Mouse (Mus musculus) midbrain, embryonic 15.5 days (tissue): ENCODE measurements around the gene Mterf2. TPM values are rescaled to one million over a fixed set of nuclear protein-coding genes. Genes with fewer than 3 reads are reported as not detected.
A peak's percentile ranks its signal among the peaks of the same experiment; 100 is the strongest.

Experiments used
- ATAC-seq: fragments of 200-750 bp; cut with Nextera tagmentation; replicated peaks from 2 replicates; pipeline ENCODE4 v1.8.0; 2017; ENCODE audit warnings: moderate TSS enrichment
- H3K27ac ChIP-seq: fragments of 300-500 bp; sonication (generic); 2 replicates; pipeline ENCODE4 v1.5.1; 2015; ENCODE audit warnings: mild to moderate bottlenecking, inconsistent platforms
- H3K27me3 ChIP-seq: fragments of 300-500 bp; sonication (generic); replicated peaks from 2 replicates; pipeline ENCODE4 v1.6.1; 2015; ENCODE audit warnings: inconsistent platforms
- H3K36me3 ChIP-seq: fragments of 300-500 bp; sonication (generic); replicated peaks from 2 replicates; pipeline ENCODE4 v1.6.1; 2015; ENCODE audit warnings: inconsistent platforms
- H3K4me1 ChIP-seq: fragments of 300-500 bp; sonication (generic); 2 replicates; pipeline ENCODE4 v1.6.1; 2015; ENCODE audit warnings: inconsistent platforms
- H3K4me2 ChIP-seq: fragments of 300-500 bp; sonication (generic); 2 replicates; pipeline ENCODE4 v1.6.1; 2015; ENCODE audit warnings: inconsistent platforms, mild to moderate bottlenecking, moderate library complexity
- H3K4me3 ChIP-seq: fragments of 300-500 bp; sonication (generic); 2 replicates; pipeline ENCODE4 v1.5.1; 2015; ENCODE audit warnings: mild to moderate bottlenecking, inconsistent platforms
- H3K9ac ChIP-seq: fragments of 300-500 bp; sonication (generic); 2 replicates; pipeline ENCODE4 v1.6.1; 2015; ENCODE audit warnings: mild to moderate bottlenecking, inconsistent platforms
- H3K9me3 ChIP-seq: fragments of 300-500 bp; sonication (generic); 2 replicates; pipeline ENCODE4 v1.6.1; 2016; ENCODE audit warnings: inconsistent platforms
- WGBS: fragments of 180-500 bp; shearing (Covaris S2); methylation state at CpG from one replicate; pipeline ENCODE4 v1.1.7; 2015; ENCODE audit warnings: mixed read lengths; 5-methylcytosine and 5-hydroxymethylcytosine counted together
- polyA plus RNA-seq: library from polyadenylated mRNA; unstranded; fragments of >200 nt; fragmentation: Nextera tagmentation; extraction: Ambion mirVana; gene quantifications from 2 replicates; pipeline ENCODE4 v1.2.1, GENCODE M21; 2015

Gene Mterf2
- polyA plus RNA-seq = 27.0 and 27.9 TPM in 2 replicates

GRCm38 (mm10) chr10:85127395-85128287, at the start of gene Mterf2:
Gene Mterf2, minus strand, starts transcription at chr10:85128027.
- Histone ChIP-seq H3K27ac (peak within 1 kb of the TSS; percentile 69), H3K4me2 (peak within 1 kb of the TSS; percentile 55), H3K4me3 (peak within 1 kb of the TSS; percentile 64), H3K9ac (peak within 1 kb of the TSS; percentile 73), H3K9me3 (no peaks in the 10 kb centered on the region), H3K4me1 (peaks cover 21% of the 10 kb centered on the region), H3K27me3 (no peaks in the 10 kb centered on the region), H3K36me3 (peaks cover 3% of the 10 kb centered on the region; the same call in 1 of the 2 replicates)
- 6% methylated on average over 20 of the region's 20 CpGs for WGBS
- ATAC-seq = peak; percentile 100

- no peak overlapping the region for H3K9ac ChIP-seq
- H3K27me3 ChIP-seq = no peaks in the 10 kb centered on the region
- no peak for ATAC-seq
- no peak overlapping the region for H3K4me2 ChIP-seq
- WGBS = 80% methylated on average over 2 of the region's 2 CpGs
- H3K9me3 ChIP-seq = no peaks in the 10 kb centered on the region
- no peak overlapping the region for H3K4me3 ChIP-seq
- H3K27ac ChIP-seq = no peak overlapping the region
- no peaks in the 10 kb centered on the region for H3K36me3 ChIP-seq
- H3K4me1 ChIP-seq = no peaks in the 10 kb centered on the region
Measured at GRCm38 (mm10) chr10:85176640-85177039, 48.8 kb upstream of the Mterf2 start.

DNA sequence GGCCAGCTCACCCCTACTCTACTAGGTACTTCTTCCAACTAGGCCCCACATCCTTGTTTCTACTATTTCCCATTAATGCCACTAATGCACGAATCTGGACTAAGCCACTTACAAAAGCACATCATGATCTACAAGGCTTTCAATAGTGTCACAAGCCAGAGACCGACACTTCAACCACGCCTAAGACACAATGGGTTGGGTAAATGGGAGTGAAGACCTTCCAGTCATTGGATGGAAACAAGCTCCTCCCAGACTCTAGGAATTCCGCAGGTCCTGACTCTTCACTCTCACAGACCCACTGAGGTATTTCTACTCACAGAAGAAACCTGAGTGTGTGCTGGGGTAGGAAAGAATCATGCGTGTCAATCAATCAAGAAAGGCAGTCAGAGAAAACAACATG, 37.5 kb upstream of the Mterf2 start:
- WGBS = 78% methylated on average over 5 of the region's 5 CpGs
- Histone ChIP-seq H3K9me3 (no peaks in the 10 kb centered on the region), H3K9ac (no peak overlapping the region), H3K36me3 (no peaks in the 10 kb centered on the region), H3K4me3 (no peak overlapping the region), H3K27ac (no peak overlapping the region), H3K4me1 (0 out of 2 replicates have a peak, but pooled peaks cover 8% of the 10 kb centered on the region), H3K27me3 (no peaks in the 10 kb centered on the region), H3K4me2 (no peak overlapping the region)
- no peak for ATAC-seq

DNA sequence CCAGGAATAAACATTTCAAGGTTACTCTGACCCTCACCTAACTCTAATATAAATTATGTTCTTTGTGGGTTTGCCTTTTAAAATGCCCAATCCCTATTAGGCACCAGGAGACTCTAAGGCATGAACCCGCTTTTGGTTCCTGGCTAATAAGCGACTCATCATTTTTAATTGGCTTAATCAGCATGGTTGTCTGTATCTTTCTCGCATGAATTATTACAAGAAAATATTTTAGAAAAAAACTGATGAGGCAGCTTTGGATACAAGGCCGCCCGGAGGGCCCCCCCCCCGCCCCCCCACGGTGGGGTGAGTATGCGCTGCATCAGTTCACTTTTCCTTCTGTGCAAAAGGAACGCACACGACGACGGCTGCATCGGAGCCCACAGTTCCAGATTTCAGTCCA, 37.0 kb upstream of the Mterf2 start:
- no peak for ATAC-seq
- Histone ChIP-seq H3K4me3 (no peak overlapping the region), H3K27me3 (no peaks in the 10 kb centered on the region), H3K27ac (no peak overlapping the region), H3K9ac (no peak overlapping the region), H3K4me1 (0 out of 2 replicates have a peak, but pooled peaks cover 8% of the 10 kb centered on the region), H3K4me2 (no peak overlapping the region), H3K36me3 (no peaks in the 10 kb centered on the region), H3K9me3 (no peaks in the 10 kb centered on the region)
- 90% methylated on average over 13 of the region's 13 CpGs for WGBS

GRCm38 (mm10) chr10:85161745-85162351, 34.0 kb upstream of the Mterf2 start:
- Histone ChIP-seq H3K4me1 (0 out of 2 replicates have a peak, but pooled peaks cover 8% of the 10 kb centered on the region), H3K36me3 (no peaks in the 10 kb centered on the region), H3K9me3 (no peaks in the 10 kb centered on the region), H3K27ac (no peak overlapping the region; the same call in 1 of the 2 replicates), H3K9ac (no peak overlapping the region), H3K27me3 (no peaks in the 10 kb centered on the region), H3K4me3 (no peak overlapping the region), H3K4me2 (no peak overlapping the region)
- ATAC-seq = peak; percentile 88
- 74% methylated on average over 5 of the region's 5 CpGs for WGBS

DNA sequence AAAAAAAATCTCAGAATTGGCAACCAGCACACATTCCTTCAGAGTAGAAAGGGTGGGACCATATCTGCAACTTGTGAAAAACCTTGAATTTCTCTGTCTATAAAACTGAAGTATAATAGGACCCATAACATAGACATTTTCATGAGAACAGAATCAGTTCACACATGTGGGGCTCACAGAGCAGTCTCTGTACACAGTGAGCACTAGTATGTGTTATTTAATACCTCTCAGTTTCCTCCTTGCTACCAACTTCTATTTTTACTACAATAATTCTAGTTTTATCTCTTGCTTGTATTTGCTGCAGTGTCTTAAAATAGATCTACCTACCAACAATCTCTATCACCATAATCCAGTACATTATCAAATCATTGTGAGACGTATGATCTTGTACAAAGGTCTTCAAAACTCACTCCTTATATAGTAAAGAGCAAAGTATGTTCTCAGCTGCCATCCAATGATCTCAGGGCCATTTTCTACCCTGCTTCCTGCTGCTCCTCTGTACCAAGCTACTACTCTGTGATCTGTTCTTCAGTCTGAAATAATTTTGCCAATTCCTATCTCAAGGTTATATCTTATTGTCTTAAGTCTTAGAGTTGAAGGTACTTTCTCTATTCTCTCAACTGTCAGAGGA, 32.3 kb upstream of the Mterf2 start:
- WGBS = 90% methylated on average over 1 of the region's 1 CpGs
- H3K27me3 ChIP-seq = no peaks in the 10 kb centered on the region
- no peak overlapping the region for H3K9ac ChIP-seq
- H3K4me2 ChIP-seq = no peak overlapping the region
- no peaks in the 10 kb centered on the region for H3K36me3 ChIP-seq
- 0 out of 2 replicates have a peak, but pooled peaks cover 8% of the 10 kb centered on the region for H3K4me1 ChIP-seq
- no peak overlapping the region for H3K4me3 ChIP-seq
- no peak for ATAC-seq
- no peaks in the 10 kb centered on the region for H3K9me3 ChIP-seq
- H3K27ac ChIP-seq = no peak overlapping the region

- no peak for ATAC-seq
- H3K4me1 ChIP-seq = 0 out of 2 replicates have a peak, but pooled peaks cover 8% of the 10 kb centered on the region
- 92% methylated on average over 7 of the region's 7 CpGs for WGBS
- no peaks in the 10 kb centered on the region for H3K36me3 ChIP-seq
- no peaks in the 10 kb centered on the region for H3K27me3 ChIP-seq
- H3K27ac ChIP-seq = no peak overlapping the region
- H3K4me2 ChIP-seq = no peak overlapping the region
- no peaks in the 10 kb centered on the region for H3K9me3 ChIP-seq
- no peak overlapping the region for H3K9ac ChIP-seq
- H3K4me3 ChIP-seq = no peak overlapping the region
Measured at GRCm38 (mm10) chr10:85157451-85157850, 29.6 kb upstream of the Mterf2 start.

GRCm38 (mm10) chr10:85154195-85154594, 26.4 kb upstream of the Mterf2 start:
- H3K4me3 ChIP-seq = no peak overlapping the region
- H3K4me2 ChIP-seq = no peak overlapping the region
- no peak overlapping the region for H3K27ac ChIP-seq
- H3K4me1 ChIP-seq = no peaks in the 10 kb centered on the region
- no peaks in the 10 kb centered on the region for H3K9me3 ChIP-seq
- H3K36me3 ChIP-seq = no peaks in the 10 kb centered on the region
- no peak for ATAC-seq
- no peaks in the 10 kb centered on the region for H3K27me3 ChIP-seq
- no peak overlapping the region for H3K9ac ChIP-seq
- WGBS = 10% methylated on average over 2 of the region's 2 CpGs

GRCm38 (mm10) chr10:85149226-85149625, 21.4 kb upstream of the Mterf2 start:
- peaks cover 5% of the 10 kb centered on the region; the same call in 1 of the 2 replicates for H3K36me3 ChIP-seq
- H3K4me3 ChIP-seq = no peak overlapping the region
- H3K9ac ChIP-seq = no peak overlapping the region
- no peak for ATAC-seq
- H3K4me1 ChIP-seq = no peaks in the 10 kb centered on the region
- WGBS = 89% methylated on average over 5 of the region's 5 CpGs
- H3K9me3 ChIP-seq = no peaks in the 10 kb centered on the region
- no peak overlapping the region for H3K4me2 ChIP-seq
- no peaks in the 10 kb centered on the region for H3K27me3 ChIP-seq
- no peak overlapping the region for H3K27ac ChIP-seq

GRCm38 (mm10) chr10:85146282-85146681, 18.5 kb upstream of the Mterf2 start:
- H3K27ac ChIP-seq = no peak overlapping the region
- no peaks in the 10 kb centered on the region for H3K27me3 ChIP-seq
- H3K36me3 ChIP-seq = peaks cover 9% of the 10 kb centered on the region; the same call in 1 of the 2 replicates
- ATAC-seq = no peak
- H3K4me1 ChIP-seq = no peaks in the 10 kb centered on the region
- H3K4me2 ChIP-seq = no peak overlapping the region
- no peaks in the 10 kb centered on the region for H3K9me3 ChIP-seq
- WGBS = 89% methylated on average over 14 of the region's 14 CpGs
- H3K4me3 ChIP-seq = no peak overlapping the region
- H3K9ac ChIP-seq = no peak overlapping the region

DNA sequence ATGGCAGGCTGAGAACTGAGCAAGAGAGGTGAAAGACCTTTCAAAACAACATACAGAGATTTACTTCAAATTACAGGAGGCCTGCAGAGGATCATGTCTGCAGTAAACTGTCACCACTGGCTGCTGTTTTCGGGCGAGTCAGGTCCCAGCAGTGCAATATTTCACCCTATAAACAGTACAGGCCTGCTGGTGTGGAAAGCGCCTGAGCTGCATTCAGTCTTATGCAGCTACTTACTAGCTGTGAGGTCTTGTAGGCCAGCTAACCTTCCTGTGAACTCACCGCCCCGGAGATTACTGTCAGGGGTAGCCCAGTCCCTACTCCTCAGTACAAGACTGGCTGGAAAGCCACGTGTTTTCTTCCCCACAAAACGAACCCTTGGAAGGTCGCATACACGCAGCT, 13.6 kb upstream of the Mterf2 start:
- WGBS = 88% methylated on average over 9 of the region's 9 CpGs

DNA sequence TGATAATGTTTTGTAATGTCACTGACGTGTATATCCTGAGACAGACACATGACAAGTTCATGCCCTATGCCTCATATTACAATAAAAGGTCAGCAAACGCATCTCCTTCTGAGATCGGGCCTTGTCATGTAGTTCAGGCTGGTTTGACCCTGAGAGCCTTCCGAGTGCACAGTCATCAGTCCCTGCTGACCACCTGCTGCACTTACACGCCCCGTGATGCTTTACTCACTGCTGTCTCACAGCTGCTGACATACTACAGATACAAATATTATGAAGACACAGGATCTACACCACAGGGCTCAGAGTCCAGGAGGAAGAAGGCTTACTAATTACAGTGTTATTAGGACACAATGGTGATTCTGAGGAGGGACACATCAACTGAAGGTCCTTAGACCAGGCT, 8.7 kb upstream of the Mterf2 start:
- no peak for ATAC-seq
- no peak overlapping the region for H3K4me3 ChIP-seq
- no peak overlapping the region for H3K9ac ChIP-seq
- no peaks in the 10 kb centered on the region; the same call in 1 of the 2 replicates for H3K36me3 ChIP-seq
- H3K4me1 ChIP-seq = no peaks in the 10 kb centered on the region
- no peaks in the 10 kb centered on the region for H3K9me3 ChIP-seq
- H3K27me3 ChIP-seq = no peaks in the 10 kb centered on the region
- H3K4me2 ChIP-seq = no peak overlapping the region
- WGBS = 92% methylated on average over 6 of the region's 6 CpGs
- H3K27ac ChIP-seq = no peak overlapping the region

More for the DNA sequence above, 13.6 kb upstream of the Mterf2 start:
- no peak overlapping the region for H3K9ac ChIP-seq
- ATAC-seq = no peak
- peaks cover 4% of the 10 kb centered on the region; the same call in 1 of the 2 replicates for H3K36me3 ChIP-seq
- H3K27me3 ChIP-seq = no peaks in the 10 kb centered on the region
- no peak overlapping the region for H3K4me2 ChIP-seq
- H3K4me1 ChIP-seq = no peaks in the 10 kb centered on the region
- no peak overlapping the region for H3K4me3 ChIP-seq
- H3K9me3 ChIP-seq = no peaks in the 10 kb centered on the region
- H3K27ac ChIP-seq = no peak overlapping the region
